Mouse (Mus musculus) WW6 (cell line): ENCODE measurements around the gene Tma7.

ENCODE experiments used
- DNase-seq: peaks from one replicate; pipeline ENCODE4 v3.0.0-alpha.2; 2013; ENCODE audit warnings: low read depth, low spot score

Tma7 gene

DNA sequence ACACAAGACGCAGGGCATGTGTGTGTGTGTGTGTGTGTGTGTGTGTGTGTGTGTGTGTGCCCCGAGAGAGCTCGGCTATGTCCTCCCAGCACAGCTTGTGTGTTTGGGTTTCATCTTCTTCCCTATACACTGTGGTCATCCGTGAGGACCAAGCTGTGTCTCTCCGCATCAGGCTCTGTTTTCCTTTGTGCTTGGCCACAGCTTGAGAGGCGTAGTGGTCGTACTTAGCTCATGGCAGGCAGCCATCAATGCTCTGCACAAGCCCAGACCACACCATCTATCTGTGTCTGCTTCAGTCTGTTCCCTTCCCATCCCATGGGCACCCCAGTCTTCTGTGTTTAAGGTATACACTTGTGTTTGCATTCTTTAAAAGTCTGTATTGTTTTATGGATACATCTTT lies 41.0 kb downstream of the Tma7 start:
- DNase-seq = no peak

DNA sequence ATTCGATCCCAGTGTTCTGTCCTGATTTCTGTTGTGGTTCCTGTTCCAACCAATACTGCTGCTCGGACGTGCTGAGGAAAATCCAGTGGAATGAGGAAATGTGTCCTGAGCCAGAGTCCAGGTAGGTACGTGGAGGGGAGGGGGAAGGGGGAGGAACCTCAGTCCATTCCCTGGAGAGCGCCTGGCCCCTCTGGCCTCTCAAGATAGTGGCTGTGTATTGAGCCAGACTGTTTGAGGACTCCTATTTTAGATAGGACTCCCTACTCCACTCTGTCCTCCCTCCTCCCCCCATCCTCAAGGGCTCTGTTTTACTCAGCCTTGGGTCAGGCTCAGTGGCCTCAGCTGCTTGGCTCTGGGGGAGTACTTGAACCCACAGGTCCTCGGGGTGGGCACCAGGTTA lies 41.5 kb downstream of the Tma7 start:
- no peak for DNase-seq

- no peak for DNase-seq
These were observed 42.2 kb downstream of the Tma7 start for GRCm38 (mm10) chr9:109040216-109040615.

GRCm38 (mm10) chr9:109039681-109040080 lies 42.7 kb downstream of the Tma7 start:
- no peak for DNase-seq

DNA sequence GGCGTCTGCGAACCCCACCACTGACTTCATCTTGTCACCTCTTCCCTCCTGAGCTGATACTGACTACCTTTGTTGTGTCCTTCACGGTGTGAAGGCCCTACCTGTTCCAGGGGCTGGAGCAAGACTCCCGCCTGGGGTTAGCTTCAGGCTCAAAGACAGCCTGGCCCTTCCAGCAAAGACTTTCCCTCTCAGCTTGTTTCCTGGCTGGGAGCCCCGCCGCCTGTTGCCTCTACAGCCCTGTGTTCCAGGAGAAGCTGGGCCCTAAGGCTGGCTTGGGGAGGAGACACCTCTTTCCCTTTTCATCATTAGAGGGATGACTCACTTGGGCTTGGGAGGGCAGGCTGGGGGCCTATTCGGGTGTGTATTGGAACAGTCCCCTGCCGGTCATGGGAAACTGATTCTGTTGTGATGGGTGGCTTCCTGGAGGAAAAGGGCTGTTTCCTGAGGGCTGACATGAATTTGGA lies 43.5 kb downstream of the Tma7 start:
- DNase-seq = no peak

DNA sequence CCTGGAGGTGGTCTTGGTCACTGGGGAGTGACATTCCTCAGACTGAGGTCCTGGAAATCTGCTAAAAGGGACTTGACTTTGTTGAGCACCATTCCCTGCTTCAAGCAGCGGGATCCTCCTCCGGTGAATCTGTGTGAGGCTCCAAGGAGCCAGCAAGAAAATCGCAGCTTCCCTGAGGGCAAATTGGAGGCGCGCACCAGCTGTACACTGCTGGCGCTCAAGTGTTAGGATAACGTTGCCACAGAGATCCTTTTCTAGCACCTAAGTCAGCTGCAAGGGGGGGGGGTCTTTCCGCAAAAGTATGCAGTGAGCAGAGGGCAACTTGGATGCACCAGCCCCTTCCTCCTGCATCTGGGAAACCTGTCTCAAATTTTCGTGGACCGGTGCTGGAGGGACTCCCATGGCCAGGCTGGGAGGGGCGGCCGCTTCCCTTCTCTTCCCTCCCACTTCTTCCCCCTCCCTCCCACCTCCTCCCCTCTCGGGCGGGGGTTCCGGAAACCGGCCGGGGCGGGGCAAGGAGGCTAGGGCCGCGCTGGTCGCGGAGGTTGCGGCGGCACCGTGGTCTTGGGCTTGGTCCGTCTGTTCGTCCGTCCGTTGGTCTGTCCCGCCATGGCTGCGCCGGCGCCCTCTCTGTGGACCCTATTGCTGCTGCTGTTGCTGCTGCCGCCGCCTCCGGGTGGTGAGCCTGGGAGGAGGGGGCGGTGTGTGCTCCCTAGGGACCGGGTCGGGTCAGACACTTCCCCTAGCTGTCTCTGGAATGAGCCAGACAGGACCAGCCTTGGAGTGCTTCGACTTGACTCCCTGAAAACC lies 44.1 kb downstream of the Tma7 start, which contains the start of gene Shisa5:
Gene Shisa5 (plus strand): TSS at position 480 of the 810 bp plus-strand sequence.
- DNase-seq = no peak

GRCm38 (mm10) chr9:109032435-109032834 lies 50.0 kb downstream of the Tma7 start:
- DNase-seq = no peak

DNA sequence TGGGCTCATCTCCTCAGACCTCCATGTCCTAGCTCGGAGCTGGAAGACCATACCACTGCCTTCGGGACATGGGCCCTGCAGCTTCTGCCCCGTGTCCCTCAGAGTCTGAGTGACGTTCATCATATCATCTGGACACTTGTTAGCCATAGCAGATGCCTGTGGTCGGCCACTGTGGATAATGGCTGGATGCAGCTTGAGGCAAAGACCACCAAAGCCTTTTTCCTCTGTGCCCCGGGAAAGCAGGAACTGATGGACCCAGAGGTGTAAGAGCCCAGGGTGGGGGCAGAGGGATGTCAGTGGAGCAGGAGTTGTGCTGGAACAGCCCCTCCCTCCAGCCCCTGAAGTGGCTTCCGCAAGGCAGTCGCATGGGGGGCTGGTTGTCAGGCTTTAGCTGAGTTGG lies 50.7 kb downstream of the Tma7 start:
- DNase-seq = no peak

DNA sequence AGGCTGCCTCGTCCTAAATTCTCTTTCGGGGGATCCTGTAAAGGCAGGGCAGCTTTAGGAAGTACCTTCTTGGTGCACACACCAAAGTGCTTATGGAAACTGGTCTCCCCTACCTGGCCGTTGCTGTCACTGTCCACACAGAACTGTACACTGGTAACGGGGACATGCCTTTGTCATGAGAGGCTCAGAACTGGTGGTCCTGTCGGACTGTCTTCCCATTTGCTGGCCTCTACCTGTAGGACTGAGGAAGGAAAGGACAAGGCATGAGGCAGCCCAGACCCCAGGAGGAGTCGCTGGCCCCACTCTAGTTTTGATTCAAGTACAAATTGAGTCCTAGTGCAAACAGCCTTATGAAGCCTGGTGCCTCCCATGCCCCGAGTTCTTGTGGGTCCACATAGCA lies 51.4 kb downstream of the Tma7 start:
- no peak for DNase-seq

GRCm38 (mm10) chr9:109030312-109030711 lies 52.1 kb downstream of the Tma7 start:
- no peak for DNase-seq

- DNase-seq = no peak
These were observed 53.5 kb downstream of the Tma7 start for GRCm38 (mm10) chr9:109028919-109029318.

- no peak for DNase-seq
These were observed 54.0 kb downstream of the Tma7 start for GRCm38 (mm10) chr9:109028421-109028820.

- no peak for DNase-seq
These were observed 54.9 kb downstream of the Tma7 start for GRCm38 (mm10) chr9:109027521-109027920.
